Comparison of ENCODE assay signal across 20 mouse cellular contexts in the genomic region with DNA sequence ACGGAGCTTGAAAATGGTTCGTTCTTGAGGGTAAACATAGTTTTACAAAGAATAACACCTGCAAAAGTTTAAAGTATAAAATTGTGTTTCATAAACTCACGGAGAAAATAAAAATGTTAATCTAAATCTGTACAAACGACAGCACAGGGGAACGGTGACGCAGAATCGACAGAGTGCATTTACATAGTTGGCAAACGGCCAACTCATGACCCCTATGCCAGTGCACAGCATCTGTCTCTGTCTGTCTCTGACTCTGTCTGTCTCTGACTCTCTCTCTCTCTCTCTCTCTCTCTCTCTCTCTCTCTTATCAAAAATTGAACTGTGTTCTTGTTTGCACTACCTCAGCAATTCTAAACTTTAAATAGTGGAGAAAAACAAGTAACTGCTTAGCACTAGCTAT.
DNase-seq lines count a peak whose midpoint lies in the region; ATAC-seq and TF ChIP-seq lines count a peak whose summit lies in the region.
"Had no signal": no experiment of that assay in that cellular context is flagged by ENCODE, and none has a peak within 500 bp of the region (broad histone marks: within the 10 kb centered on the region; RNA-seq: fewer than 3 reads in every experiment).

No protein-coding gene starts in this region.

- H3K4me3 ChIP-seq in embryonic facial prominence, embryonic 14.5 days (ENCODE audit: low read depth, low read length), result no peak overlapping the region
- no peak overlapping the region for H3K4me3 ChIP-seq in embryonic facial prominence, embryonic 10.5 days
- H3K4me3 ChIP-seq in hindbrain, postnatal 0 days (ENCODE audit: low read length), result no peak overlapping the region
- no peak overlapping the region for H3K4me3 ChIP-seq in hindbrain, embryonic 10.5 days
- no peak overlapping the region for H3K4me3 ChIP-seq in midbrain, embryonic 14.5 days (replicated peaks; ENCODE audit: low read depth, low read length)
- no peak overlapping the region for H3K4me3 ChIP-seq in midbrain, embryonic 15.5 days
- H3K4me3 ChIP-seq: embryonic facial prominence, embryonic 13.5 days; heart, adult 2 months; heart, embryonic 15.5 days had no signal

- no peaks in the 10 kb centered on the region for H3K4me1 ChIP-seq in embryonic facial prominence, embryonic 14.5 days (ENCODE audit: control insufficient read depth, insufficient read depth, low read length)
- H3K4me1 ChIP-seq in embryonic facial prominence, embryonic 10.5 days, result no peaks in the 10 kb centered on the region
- H3K4me1 ChIP-seq in hindbrain, postnatal 0 days (ENCODE audit: insufficient read depth, low read length), result no peaks in the 10 kb centered on the region
- no peaks in the 10 kb centered on the region for H3K4me1 ChIP-seq in hindbrain, embryonic 10.5 days (replicated peaks)
- H3K4me1 ChIP-seq in midbrain, embryonic 14.5 days (ENCODE audit: control insufficient read depth, insufficient read depth, low read length), result no peaks in the 10 kb centered on the region
- H3K4me1 ChIP-seq in midbrain, embryonic 15.5 days, result no peaks in the 10 kb centered on the region
- H3K4me1 ChIP-seq: embryonic facial prominence, embryonic 13.5 days; heart, embryonic 15.5 days had no signal

- H3K4me2 ChIP-seq in embryonic facial prominence, embryonic 14.5 days (ENCODE audit: low read depth, low read length), result no peak overlapping the region
- H3K4me2 ChIP-seq in hindbrain, postnatal 0 days (ENCODE audit: low read depth, low read length), result no peak overlapping the region
- H3K4me2 ChIP-seq in midbrain, embryonic 14.5 days (ENCODE audit: low read length), result no peak overlapping the region
- H3K4me2 ChIP-seq in midbrain, embryonic 15.5 days, result no peak overlapping the region
- H3K4me2 ChIP-seq: embryonic facial prominence, embryonic 13.5 days; heart, embryonic 11.5 days; heart, embryonic 15.5 days had no signal

- no peak for ATAC-seq in embryonic facial prominence, embryonic 14.5 days (ENCODE audit: low read depth)
- ATAC-seq in hindbrain, postnatal 0 days, result no peak
- ATAC-seq in midbrain, embryonic 14.5 days (ENCODE audit: low FRiP score, low TSS enrichment), result no peak
- no peak for ATAC-seq in midbrain, embryonic 15.5 days (replicated peaks)
- ATAC-seq: forebrain, embryonic 16.5 days; hindbrain, embryonic 16.5 days had no signal

- H3K36me3 ChIP-seq in embryonic facial prominence, embryonic 14.5 days (ENCODE audit: control insufficient read depth, insufficient read depth, low read length), result peaks cover 22% of the 10 kb centered on the region
- H3K36me3 ChIP-seq in embryonic facial prominence, embryonic 10.5 days (replicated peaks), result peaks cover 18% of the 10 kb centered on the region
- H3K36me3 ChIP-seq in hindbrain, postnatal 0 days (ENCODE audit: insufficient read depth, low read length), result peaks cover 14% of the 10 kb centered on the region; the same call in 1 of the 2 replicates
- peaks cover 25% of the 10 kb centered on the region for H3K36me3 ChIP-seq in hindbrain, embryonic 10.5 days
- H3K36me3 ChIP-seq in midbrain, embryonic 14.5 days (ENCODE audit: control insufficient read depth, insufficient read depth, low read length), result peaks cover 33% of the 10 kb centered on the region
- H3K36me3 ChIP-seq in midbrain, embryonic 15.5 days (replicated peaks), result peaks cover 14% of the 10 kb centered on the region; the same call in 1 of the 2 replicates

- H3K9ac ChIP-seq in embryonic facial prominence, embryonic 14.5 days (ENCODE audit: low read depth, low read length), result no peak overlapping the region
- no peak overlapping the region for H3K9ac ChIP-seq in hindbrain, postnatal 0 days (replicated peaks; ENCODE audit: low read length)
- no peak overlapping the region for H3K9ac ChIP-seq in midbrain, embryonic 14.5 days (replicated peaks; ENCODE audit: low read length)
- no peak overlapping the region for H3K9ac ChIP-seq in midbrain, embryonic 15.5 days
- H3K9ac ChIP-seq: embryonic facial prominence, embryonic 13.5 days; heart, embryonic 15.5 days had no signal

- TF ChIP-seq CTCF in hindbrain, postnatal 0 days (IDR thresholded peaks at IDR 0.05; ENCODE audit: low read depth), result no peak

- WGBS in embryonic facial prominence, embryonic 14.5 days, result 56% methylated on average over 8 of the region's 8 CpGs
- 92% methylated on average over 8 of the region's 8 CpGs for WGBS in embryonic facial prominence, embryonic 10.5 days
- WGBS in hindbrain, postnatal 0 days, result 42% methylated on average over 8 of the region's 8 CpGs
- 95% methylated on average over 8 of the region's 8 CpGs for WGBS in hindbrain, embryonic 10.5 days
- 55% methylated on average over 8 of the region's 8 CpGs for WGBS in midbrain, embryonic 14.5 days
- WGBS in midbrain, embryonic 15.5 days, result 58% methylated on average over 8 of the region's 8 CpGs

- DNase-seq in embryonic facial prominence, embryonic 14.5 days (ENCODE audit: low spot score), result peak; percentile 59
- no peak for DNase-seq in embryonic facial prominence, embryonic 10.5 days (ENCODE audit: low spot score)
- peak; percentile 42 for DNase-seq in hindbrain, postnatal 0 days (ENCODE audit: low spot score)
- DNase-seq in hindbrain, embryonic 10.5 days (ENCODE audit: low spot score), result no peak
- peak; percentile 74 for DNase-seq in midbrain, embryonic 14.5 days
- DNase-seq in retina, postnatal 1 day, result peak; percentile 13
- DNase-seq in retina, embryonic 14.5 days (ENCODE audit: low spot score), result no peak
- DNase-seq: adrenal gland, postnatal 10 days; cerebellum, adult 11-12 months; cerebellum, adult 9-10 months; cerebellum, postnatal 25 days; gastrocnemius, postnatal 14 days; heart, adult 2 months; heart, postnatal 14 days had no signal

- H3K9me3 ChIP-seq in embryonic facial prominence, embryonic 14.5 days (ENCODE audit: control insufficient read depth, low read length), result no peaks in the 10 kb centered on the region
- no peaks in the 10 kb centered on the region for H3K9me3 ChIP-seq in embryonic facial prominence, embryonic 10.5 days
- no peaks in the 10 kb centered on the region for H3K9me3 ChIP-seq in hindbrain, postnatal 0 days (ENCODE audit: low read length)
- no peaks in the 10 kb centered on the region for H3K9me3 ChIP-seq in hindbrain, embryonic 10.5 days
- no peaks in the 10 kb centered on the region for H3K9me3 ChIP-seq in midbrain, embryonic 14.5 days (ENCODE audit: control insufficient read depth, low read length)
- H3K9me3 ChIP-seq in midbrain, embryonic 15.5 days, result no peaks in the 10 kb centered on the region
- H3K9me3 ChIP-seq: embryonic facial prominence, embryonic 13.5 days; heart, embryonic 15.5 days had no signal

- no peak overlapping the region for H3K27ac ChIP-seq in embryonic facial prominence, embryonic 14.5 days (replicated peaks; ENCODE audit: low read depth, low read length)
- H3K27ac ChIP-seq in embryonic facial prominence, embryonic 10.5 days (replicated peaks), result no peak overlapping the region
- no peak overlapping the region for H3K27ac ChIP-seq in hindbrain, postnatal 0 days
- no peak overlapping the region for H3K27ac ChIP-seq in hindbrain, embryonic 10.5 days
- no peak overlapping the region for H3K27ac ChIP-seq in midbrain, embryonic 14.5 days (replicated peaks; ENCODE audit: low read depth, low read length)
- H3K27ac ChIP-seq in midbrain, embryonic 15.5 days, result no peak overlapping the region
- H3K27ac ChIP-seq: embryonic facial prominence, embryonic 13.5 days; heart, adult 2 months; heart, embryonic 15.5 days had no signal

- H3K27me3 ChIP-seq in embryonic facial prominence, embryonic 14.5 days (replicated peaks; ENCODE audit: control insufficient read depth, insufficient read depth, low read length), result no peaks in the 10 kb centered on the region
- no peaks in the 10 kb centered on the region for H3K27me3 ChIP-seq in embryonic facial prominence, embryonic 10.5 days (replicated peaks; ENCODE audit: low read depth, poor library complexity, severe bottlenecking)
- no peaks in the 10 kb centered on the region for H3K27me3 ChIP-seq in hindbrain, postnatal 0 days (ENCODE audit: insufficient read depth, low read length)
- no peaks in the 10 kb centered on the region for H3K27me3 ChIP-seq in hindbrain, embryonic 10.5 days (ENCODE audit: insufficient read depth, poor library complexity, severe bottlenecking)
- no peaks in the 10 kb centered on the region for H3K27me3 ChIP-seq in midbrain, embryonic 14.5 days (ENCODE audit: control insufficient read depth, insufficient read depth, low read length)
- no peaks in the 10 kb centered on the region for H3K27me3 ChIP-seq in midbrain, embryonic 15.5 days (replicated peaks)
- H3K27me3 ChIP-seq: embryonic facial prominence, embryonic 13.5 days; heart, embryonic 15.5 days had no signal

Comparison
In these comparisons a context has a peak if more than half of its experiments do, and no peak if none do; other contexts are left out.
1. DNase-seq: peak in embryonic facial prominence, embryonic 14.5 days (single experiment), hindbrain, postnatal 0 days (single experiment), midbrain, embryonic 14.5 days (single experiment) and retina, postnatal 1 day (single experiment); none in embryonic facial prominence, embryonic 10.5 days (single experiment), hindbrain, embryonic 10.5 days (single experiment) and retina, embryonic 14.5 days (single experiment).